Mouse (Mus musculus) urinary bladder, postnatal 14 days (tissue): ENCODE data around the gene Gm49369.
"Not testable (repeated sequence)": the region's sequence is repeated elsewhere in the genome, so short reads cannot be mapped to it uniquely, and the experiment has no call there.

Source experiments
- DNase-seq: peaks from one replicate; pipeline ENCODE4 v3.0.0; 2021; ENCODE audit warnings: low spot score

Gm49369 gene

DNA sequence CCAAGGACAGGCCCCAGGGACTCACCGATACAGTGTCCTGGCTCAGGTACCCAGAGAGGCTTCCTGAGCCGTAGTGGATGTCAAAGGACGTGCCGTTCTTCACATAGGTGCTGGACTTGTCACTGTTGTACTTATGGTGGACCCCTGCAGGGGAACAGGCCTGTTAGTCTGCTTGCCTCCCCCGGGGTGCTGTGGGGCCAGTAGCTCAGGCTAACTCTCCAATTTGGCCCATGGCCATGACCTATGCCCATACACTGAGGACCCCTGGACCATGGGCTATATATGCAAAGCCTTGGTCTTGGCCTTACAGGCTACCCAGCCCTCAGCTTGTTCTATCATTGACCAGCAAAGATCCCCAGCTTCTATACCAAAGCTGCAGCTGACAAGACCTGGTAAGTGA, at the start of gene Gm49369:
Gene Gm49369, minus strand, starts transcription at position 101 of the 400 bp plus-strand sequence.
- no peak for DNase-seq

GRCm38 (mm10) chr7:142431106-142431505, 48.6 kb upstream of the Gm49369 start:
- no peak for DNase-seq

DNA sequence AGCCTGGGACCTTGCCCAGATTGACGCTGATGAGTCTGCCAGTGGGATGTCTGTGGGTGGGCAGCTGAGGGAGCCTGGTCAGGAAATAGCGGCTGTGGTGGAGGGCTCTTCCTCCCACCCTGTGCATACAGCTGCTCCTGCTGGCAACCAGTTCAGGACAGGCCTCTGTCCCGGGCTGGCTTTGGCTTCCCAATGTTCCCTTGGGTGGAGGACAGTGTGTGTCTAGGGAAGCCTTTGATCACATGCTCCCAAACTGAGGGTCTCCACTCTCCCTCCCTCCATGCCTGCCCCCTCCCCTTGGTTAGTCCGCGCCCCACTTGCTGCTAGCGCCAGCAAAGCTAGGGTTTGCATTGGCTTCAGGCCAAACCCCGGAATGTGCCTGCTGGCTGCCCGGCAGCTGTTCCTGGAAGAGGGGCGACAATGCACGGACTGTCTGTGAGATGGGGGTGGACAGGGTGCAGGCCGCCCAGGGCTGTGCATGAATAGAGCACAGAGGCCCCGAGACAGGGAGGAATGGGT, 47.8 kb upstream of the Gm49369 start:
- peak; percentile 73 for DNase-seq

- DNase-seq = peak; percentile 59
Observed at GRCm38 (mm10) chr7:142428213-142428612, 45.7 kb upstream of the Gm49369 start.

DNA sequence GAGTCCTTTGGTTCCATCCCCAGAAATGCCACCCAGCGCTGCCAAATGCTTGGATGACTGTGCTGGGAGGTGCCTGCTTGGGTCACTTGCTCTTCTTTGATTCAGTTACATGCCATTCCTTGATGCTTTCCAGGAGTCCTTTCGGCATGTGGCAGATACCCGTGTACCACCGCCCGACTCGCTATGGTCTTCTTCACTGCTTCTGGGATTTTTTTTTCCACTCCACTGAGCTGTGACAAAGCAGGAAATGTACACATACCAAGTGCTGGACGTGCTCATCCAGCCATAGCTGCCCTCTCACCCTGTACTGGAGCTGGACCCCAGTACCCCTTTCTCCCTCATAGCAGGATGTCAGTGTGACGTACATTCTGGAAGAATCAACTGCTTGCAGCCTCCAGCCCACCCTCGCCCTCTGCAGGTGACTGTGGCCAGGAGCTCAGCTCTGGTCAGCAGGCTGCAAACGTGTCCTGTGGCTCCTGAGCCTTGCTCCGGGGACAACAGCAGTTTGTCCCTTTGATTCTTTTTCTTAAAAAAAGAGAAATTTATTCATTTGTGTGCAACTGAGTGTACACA, 43.3 kb upstream of the Gm49369 start:
- peak; percentile 54 for DNase-seq

DNA sequence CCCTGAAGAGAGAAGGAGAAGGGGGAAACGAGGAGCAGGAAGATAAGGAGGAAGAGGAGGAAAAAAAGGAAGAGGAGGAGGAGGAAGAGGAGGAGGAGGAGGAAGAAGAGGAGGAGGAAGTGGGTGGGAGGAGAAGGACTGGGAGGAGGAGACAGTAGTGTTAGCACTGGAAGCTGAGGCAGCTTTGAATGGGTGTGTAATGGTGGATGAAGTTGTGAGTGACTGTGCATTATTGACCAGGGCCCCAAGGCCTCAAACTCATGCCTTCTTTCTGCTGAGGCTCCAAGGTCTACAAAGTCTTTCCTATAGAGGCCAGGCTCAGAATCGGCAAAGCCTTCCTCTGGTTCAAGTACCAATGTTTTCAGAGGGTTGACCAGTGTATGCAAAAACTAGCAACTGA, 39.4 kb upstream of the Gm49369 start:
- no peak for DNase-seq

- DNase-seq = no peak
Observed at GRCm38 (mm10) chr7:142419887-142420286, 37.4 kb upstream of the Gm49369 start.

GRCm38 (mm10) chr7:142418679-142419078, 36.2 kb upstream of the Gm49369 start:
- DNase-seq = no peak

- DNase-seq = no peak
Observed at GRCm38 (mm10) chr7:142418027-142418426, 35.6 kb upstream of the Gm49369 start.

- no peak for DNase-seq
Observed at GRCm38 (mm10) chr7:142416225-142416624, 33.8 kb upstream of the Gm49369 start.

- DNase-seq = no peak
Observed at GRCm38 (mm10) chr7:142415314-142415713, 32.8 kb upstream of the Gm49369 start.

DNA sequence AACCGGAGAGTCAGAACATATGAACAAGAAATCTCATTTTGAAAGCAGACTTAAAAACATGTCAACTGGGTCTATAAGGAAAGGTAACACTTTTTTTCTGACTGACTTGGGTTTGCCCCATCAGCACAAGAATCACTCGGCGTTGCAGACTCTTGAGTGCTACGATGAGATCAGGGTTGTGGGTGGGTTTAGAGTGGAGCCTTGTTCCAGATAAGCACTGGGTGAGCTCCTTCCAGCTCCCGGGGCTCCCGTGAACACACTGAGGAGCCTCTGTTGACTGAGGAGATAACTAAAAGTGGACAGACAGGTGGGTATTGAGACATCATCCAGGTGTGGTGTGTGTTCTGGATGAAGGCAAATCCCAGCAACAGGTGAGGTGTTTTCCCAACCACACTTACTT, 30.8 kb upstream of the Gm49369 start:
- DNase-seq = no peak

- DNase-seq = no peak
Observed at GRCm38 (mm10) chr7:142409603-142410002, 27.1 kb upstream of the Gm49369 start.

GRCm38 (mm10) chr7:142408686-142409085, 26.2 kb upstream of the Gm49369 start:
- DNase-seq = no peak

DNA sequence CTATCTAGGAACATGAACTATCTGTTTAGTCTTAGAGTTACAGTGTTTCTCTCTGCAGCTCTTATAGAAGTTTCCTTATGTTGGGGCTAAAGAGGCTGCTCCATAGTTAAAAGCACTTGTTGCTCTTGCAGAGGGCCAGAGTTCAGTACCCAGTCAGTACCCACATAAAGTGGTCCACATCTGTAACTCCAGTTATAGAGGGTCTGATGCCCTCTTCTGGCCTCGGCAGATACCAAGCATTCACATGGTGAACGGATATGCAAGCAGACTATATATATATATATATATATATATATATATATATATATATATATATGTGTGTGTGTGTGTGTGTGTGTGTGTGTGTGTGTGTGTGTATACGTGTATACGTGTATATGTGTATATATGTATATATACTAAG, 25.5 kb upstream of the Gm49369 start:
- DNase-seq = no peak

GRCm38 (mm10) chr7:142405134-142405533, 22.7 kb upstream of the Gm49369 start:
- not testable (repeated sequence) for DNase-seq

- peak; percentile 34 for DNase-seq
Observed at GRCm38 (mm10) chr7:142403591-142403990, 21.1 kb upstream of the Gm49369 start.

DNA sequence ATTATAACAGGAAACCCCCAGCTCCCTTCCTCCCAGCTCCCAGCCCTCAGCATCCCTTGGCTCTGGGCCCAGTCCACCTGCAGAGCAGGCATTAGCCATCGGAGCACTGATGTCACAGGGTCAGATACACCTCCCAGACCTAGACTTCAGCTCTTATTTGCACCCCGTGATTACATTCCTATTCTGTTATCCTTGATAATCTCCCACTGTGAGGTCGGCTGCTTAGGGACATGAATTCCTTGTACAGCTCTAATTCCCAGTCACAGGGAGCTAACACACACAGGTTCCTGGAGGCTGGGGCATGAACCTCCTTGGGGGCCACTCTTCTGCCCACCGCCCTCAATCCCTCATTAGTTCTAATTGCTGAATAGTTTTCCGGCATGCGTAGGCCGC, 18.3 kb upstream of the Gm49369 start:
- DNase-seq = peak; percentile 7

GRCm38 (mm10) chr7:142400112-142400749, 17.8 kb upstream of the Gm49369 start:
- DNase-seq = no peak

- DNase-seq = no peak
Observed at GRCm38 (mm10) chr7:142399250-142399649, 16.8 kb upstream of the Gm49369 start.

GRCm38 (mm10) chr7:142398052-142398451, 15.6 kb upstream of the Gm49369 start:
- DNase-seq = no peak

- no peak for DNase-seq
Observed at GRCm38 (mm10) chr7:142396611-142397010, 14.1 kb upstream of the Gm49369 start.

DNA sequence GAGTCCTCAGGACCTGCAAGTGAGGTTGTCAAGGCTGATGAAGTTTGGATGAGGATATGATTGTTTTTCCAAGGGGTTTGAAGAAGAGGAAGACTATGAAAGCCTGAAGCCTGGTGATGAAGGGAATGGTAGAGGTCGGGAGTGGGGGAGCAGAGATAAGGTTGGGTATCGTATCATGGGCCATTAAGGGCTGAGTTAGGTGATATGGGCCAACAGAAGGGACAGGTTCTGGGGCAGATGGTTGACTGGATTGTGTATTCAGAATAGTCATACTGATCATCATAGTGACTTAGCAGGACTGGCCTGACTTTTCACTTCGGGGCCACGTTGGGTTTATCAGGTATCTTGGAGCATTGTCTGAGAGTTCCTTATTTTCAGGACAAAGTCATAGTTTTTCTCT, 13.0 kb upstream of the Gm49369 start:
- DNase-seq = no peak
